9 mouse cellular contexts compared by ENCODE assay signal in the genomic region with DNA sequence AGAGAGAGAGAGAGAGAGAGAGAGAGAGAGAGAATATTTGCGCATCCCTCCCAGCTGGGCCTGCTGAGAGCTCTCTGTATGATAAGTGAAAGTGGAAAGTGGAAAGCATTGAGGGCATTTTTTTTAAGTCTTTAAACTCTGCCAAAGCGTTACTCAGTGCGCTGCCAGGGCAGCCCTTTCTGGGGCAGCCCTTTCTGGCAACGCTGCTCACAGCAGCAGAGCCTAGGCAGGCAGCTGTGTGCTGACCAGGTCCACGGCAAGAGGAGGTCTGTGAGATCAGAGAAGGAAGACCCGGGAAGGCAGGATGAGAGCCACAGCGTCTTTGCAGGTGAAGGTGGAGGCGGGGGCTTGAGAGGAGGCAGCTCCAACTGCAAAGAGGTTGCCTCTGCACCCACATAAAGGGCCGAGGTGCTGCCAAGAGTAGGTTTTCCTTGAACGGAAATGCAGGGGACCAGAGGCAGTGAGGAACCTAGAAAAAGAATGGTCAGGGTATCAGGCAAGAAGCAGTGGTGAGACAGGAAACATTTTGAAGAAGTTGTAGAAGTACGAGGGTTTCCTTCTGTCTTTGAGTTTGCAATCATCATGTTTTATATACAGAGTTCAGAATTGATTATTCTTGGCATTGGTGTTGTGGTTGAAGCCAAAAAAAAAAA.
DNase-seq lines count a peak whose midpoint lies in the region; ATAC-seq and TF ChIP-seq lines count a peak whose summit lies in the region.
"Had no signal": no experiment of that assay in that cellular context is flagged by ENCODE, and none has a peak within 500 bp of the region (broad histone marks: within the 10 kb centered on the region; RNA-seq: fewer than 3 reads in every experiment).

No protein-coding gene starts in this region.

- 0 out of 2 replicates have a peak, but pooled peaks have one; percentile 17 for ATAC-seq in intestine, embryonic 15.5 days
- ATAC-seq in stomach, embryonic 16.5 days (ENCODE audit: insufficient read depth, low FRiP score), result peak; percentile 64; the same call in 1 of the 2 replicates
- ATAC-seq: Patski had no signal

- H3K27me3 ChIP-seq in intestine, embryonic 15.5 days (replicated peaks), result no peaks in the 10 kb centered on the region
- no peaks in the 10 kb centered on the region for H3K27me3 ChIP-seq in stomach, embryonic 16.5 days (ENCODE audit: control insufficient read depth, insufficient read depth, low read length)
- H3K27me3 ChIP-seq: Patski had no signal

- H3K9me3 ChIP-seq in intestine, embryonic 15.5 days, result no peaks in the 10 kb centered on the region
- H3K9me3 ChIP-seq in stomach, embryonic 16.5 days (replicated peaks; ENCODE audit: control insufficient read depth, low read length), result no peaks in the 10 kb centered on the region

- H3K9ac ChIP-seq in intestine, embryonic 15.5 days, result no peak overlapping the region
- peak overlapping the region; percentile 20; the same call in 1 of the 2 replicates for H3K9ac ChIP-seq in stomach, embryonic 16.5 days (ENCODE audit: low read length)

- peak overlapping the region; percentile 7 for H3K4me2 ChIP-seq in intestine, embryonic 15.5 days (replicated peaks)
- 0 out of 2 replicates have a peak overlapping the region, but pooled peaks have one; percentile 9 for H3K4me2 ChIP-seq in stomach, embryonic 16.5 days (ENCODE audit: low read depth, low read length)

- TF ChIP-seq CTCF in gastrocnemius, adult 2 months (IDR thresholded peaks at IDR 0.05), result no peak

- peak; percentile 29 for DNase-seq in layer of hippocampus, adult 9-11 months
- DNase-seq in layer of hippocampus, adult 9-10 months (ENCODE audit: low spot score), result no peak
- peak; percentile 82 for DNase-seq in adrenal gland, adult 2 months
- peak; percentile 69 for DNase-seq in gastrocnemius, adult 2 months
- no peak for DNase-seq in kidney, adult 11 months
- DNase-seq in cerebellum, adult 9-10 months, result no peak

- peak overlapping the region; percentile 81 for H3K27ac ChIP-seq in gastrocnemius, adult 2 months
- H3K27ac ChIP-seq in intestine, embryonic 15.5 days, result no peak overlapping the region
- H3K27ac ChIP-seq in stomach, embryonic 16.5 days (ENCODE audit: low read length), result peak overlapping the region; percentile 85

- H3K36me3 ChIP-seq in intestine, embryonic 15.5 days, result no peaks in the 10 kb centered on the region
- no peaks in the 10 kb centered on the region for H3K36me3 ChIP-seq in stomach, embryonic 16.5 days (ENCODE audit: control insufficient read depth, insufficient read depth, low read length)

- H3K4me3 ChIP-seq in gastrocnemius, adult 2 months, result peak overlapping the region; percentile 67
- H3K4me3 ChIP-seq in intestine, embryonic 15.5 days (replicated peaks), result no peak overlapping the region
- H3K4me3 ChIP-seq in stomach, embryonic 16.5 days (replicated peaks; ENCODE audit: low read length), result 0 out of 2 replicates have a peak overlapping the region, but pooled peaks have one; percentile 0

- peaks cover 6% of the 10 kb centered on the region; the same call in 1 of the 2 replicates for H3K4me1 ChIP-seq in intestine, embryonic 15.5 days (replicated peaks)
- H3K4me1 ChIP-seq in stomach, embryonic 16.5 days (ENCODE audit: control insufficient read depth, insufficient read depth, low read length), result 0 out of 2 replicates have a peak, but pooled peaks cover 3% of the 10 kb centered on the region

- WGBS in intestine, embryonic 15.5 days, result 31% methylated on average over 11 of the region's 11 CpGs
- WGBS in stomach, embryonic 16.5 days, result 32% methylated on average over 11 of the region's 11 CpGs

- intact Hi-C loops in gastrocnemius, adult 2 months (cut with DNase I), result no loop called here

Comparison
In these comparisons a context has a peak if more than half of its experiments do, and no peak if none do; other contexts are left out.
1. DNase-seq: peak in layer of hippocampus, adult 9-11 months (single experiment), adrenal gland, adult 2 months (single experiment) and gastrocnemius, adult 2 months (single experiment); none in layer of hippocampus, adult 9-10 months (single experiment), kidney, adult 11 months (single experiment) and cerebellum, adult 9-10 months (single experiment).